In the genomic region with DNA sequence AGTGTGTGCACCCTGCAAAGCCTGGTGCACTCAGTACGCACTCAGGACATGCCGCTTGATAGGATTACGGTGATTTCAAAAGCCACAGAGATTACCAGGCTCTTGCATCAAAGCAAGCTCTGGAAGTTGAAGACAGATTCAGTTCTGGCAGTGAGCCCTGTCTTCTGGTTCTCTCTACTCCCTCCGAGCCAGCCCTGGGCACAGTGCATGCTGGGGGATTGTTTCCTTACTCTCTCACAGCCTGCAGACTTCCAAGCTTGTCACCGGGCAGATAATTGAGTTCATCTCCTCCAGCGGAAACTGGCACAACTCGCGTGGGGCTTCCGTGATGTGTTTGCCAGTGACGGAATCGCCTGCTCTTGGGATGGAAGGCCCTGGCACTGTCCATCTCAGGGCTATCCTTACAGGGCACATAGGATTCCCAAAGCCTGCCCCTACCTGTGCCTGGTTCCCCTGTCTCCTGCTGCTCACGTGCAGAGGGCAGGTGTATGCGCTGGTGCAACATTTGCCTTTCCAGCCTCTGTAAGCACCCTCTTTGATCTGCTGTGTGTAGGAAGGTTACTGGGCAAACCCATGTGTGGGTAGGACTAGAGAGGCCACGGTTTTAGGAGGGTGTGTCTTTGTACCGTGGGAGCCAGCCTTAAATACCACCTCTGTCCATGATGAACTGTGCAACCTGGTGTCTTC, we compare ENCODE assay signal across 8 mouse cellular contexts. TPM values are rescaled to one million over a fixed set of nuclear protein-coding genes. Genes with fewer than 3 reads are reported as not detected.
A peak's percentile ranks its signal among the peaks of the same experiment; 100 is the strongest.
DNase-seq lines count a peak whose midpoint lies in the region; ATAC-seq and TF ChIP-seq lines count a peak whose summit lies in the region.

No protein-coding gene starts in this region.

- no peak for TF ChIP-seq CTCF in cerebellum, adult 2 months (IDR thresholded peaks at IDR 0.05; ENCODE audit: borderline replicate concordance, insufficient read depth, low read depth, low read length)

- peak; percentile 36 to 45 for DNase-seq in cerebellum, adult 2 months
- DNase-seq in cerebellum, adult 9-10 months, result no peak
- DNase-seq in retina, postnatal 1 day, result peak; percentile 65
- no peak for DNase-seq in retina, embryonic 14.5 days (ENCODE audit: low spot score)
- peak; percentile 24 for DNase-seq in testis, postnatal 14 days (ENCODE audit: low spot score)
- DNase-seq in T-cell, adult 2 months (ENCODE audit: low spot score), result no peak

- no peaks in the 10 kb centered on the region for H3K9me3 ChIP-seq in hindbrain, embryonic 16.5 days (ENCODE audit: control insufficient read depth, low read length)
- no peaks in the 10 kb centered on the region for H3K9me3 ChIP-seq in lung, embryonic 15.5 days

- 35% methylated on average over 15 of the region's 15 CpGs for WGBS in cerebellum, adult 2 months
- 51% methylated on average over 15 of the region's 15 CpGs for WGBS in hindbrain, embryonic 16.5 days
- WGBS in lung, embryonic 15.5 days, result 43% methylated on average over 15 of the region's 15 CpGs

- H3K9ac ChIP-seq in hindbrain, embryonic 16.5 days (ENCODE audit: low read depth, low read length), result 0 out of 2 replicates have a peak overlapping the region, but pooled peaks have one; percentile 19
- no peak overlapping the region for H3K9ac ChIP-seq in lung, embryonic 15.5 days

- ATAC-seq in hindbrain, embryonic 16.5 days, result peak; percentile 86
- ATAC-seq in lung, embryonic 15.5 days (ENCODE audit: borderline replicate concordance, extremely low read depth, low FRiP score, low TSS enrichment), result peak; percentile 79

- H3K4me2 ChIP-seq in hindbrain, embryonic 16.5 days (ENCODE audit: low read length), result peak overlapping the region; percentile 20; the same call in 1 of the 2 replicates
- H3K4me2 ChIP-seq in lung, embryonic 15.5 days, result no peak overlapping the region

- H3K36me3 ChIP-seq in hindbrain, embryonic 16.5 days (ENCODE audit: control insufficient read depth, insufficient read depth, low read length), result no peaks in the 10 kb centered on the region
- H3K36me3 ChIP-seq in lung, embryonic 15.5 days, result no peaks in the 10 kb centered on the region

- no peak overlapping the region for H3K4me3 ChIP-seq in cerebellum, adult 2 months (replicated peaks; ENCODE audit: insufficient read depth, low read depth, low read length)
- no peak overlapping the region for H3K4me3 ChIP-seq in hindbrain, embryonic 16.5 days (ENCODE audit: low read length)
- no peak overlapping the region for H3K4me3 ChIP-seq in lung, embryonic 15.5 days

- H3K27ac ChIP-seq in cerebellum, adult 2 months (ENCODE audit: insufficient read depth, low read length), result no peak overlapping the region
- H3K27ac ChIP-seq in hindbrain, embryonic 16.5 days (ENCODE audit: low read depth, low read length), result no peak overlapping the region
- no peak overlapping the region for H3K27ac ChIP-seq in lung, embryonic 15.5 days

- H3K27me3 ChIP-seq in cerebellum, adult 2 months (ENCODE audit: control insufficient read depth, insufficient read depth, low read length), result no peaks in the 10 kb centered on the region; the same call in 1 of the 2 replicates
- H3K27me3 ChIP-seq in hindbrain, embryonic 16.5 days (replicated peaks; ENCODE audit: control insufficient read depth, insufficient read depth, low read length), result no peaks in the 10 kb centered on the region
- H3K27me3 ChIP-seq in lung, embryonic 15.5 days, result no peaks in the 10 kb centered on the region

- peaks cover 9% of the 10 kb centered on the region for H3K4me1 ChIP-seq in cerebellum, adult 2 months (ENCODE audit: control insufficient read depth, insufficient read depth, low read length)
- peaks cover 10% of the 10 kb centered on the region for H3K4me1 ChIP-seq in hindbrain, embryonic 16.5 days (ENCODE audit: control insufficient read depth, insufficient read depth, low read depth, low read length)
- H3K4me1 ChIP-seq in lung, embryonic 15.5 days, result 0 out of 2 replicates have a peak, but pooled peaks cover 3% of the 10 kb centered on the region

- no peak for TF ChIP-seq POLR2A in cerebellum, adult 2 months (IDR thresholded peaks at IDR 0.05; ENCODE audit: borderline replicate concordance, insufficient read depth, low read length)

RNA-seq across cellular contexts. Expression of a gene that starts 32.7 kb away (rescaled TPM):
- polyA plus RNA-seq in cerebellum, adult 2 months (2012; rRNA removed), result 29.5 and 32.1 TPM in 2 replicates
- polyA plus RNA-seq in hindbrain, embryonic 16.5 days (2015; fragmentation: Nextera tagmentation; extraction: Ambion mirVana), result 8.9 and 9.4 TPM in 2 replicates
- polyA plus RNA-seq in lung, embryonic 15.5 days (2015; fragmentation: Nextera tagmentation; extraction: Ambion mirVana), result 15.7 and 16.0 TPM in 2 replicates

Comparison
In these comparisons a context has a peak if more than half of its experiments do, and no peak if none do; other contexts are left out.
1. DNase-seq: peak in cerebellum, adult 2 months (2 of 2), retina, postnatal 1 day (single experiment) and testis, postnatal 14 days (single experiment); none in cerebellum, adult 9-10 months (single experiment), retina, embryonic 14.5 days (single experiment) and T-cell, adult 2 months (single experiment).